Mouse (Mus musculus) MEL (cell line): ENCODE measurements around the gene Kcnip1. TPM values are rescaled to one million over a fixed set of nuclear protein-coding genes. Genes with fewer than 3 reads are reported as not detected.
A peak's percentile ranks its signal among the peaks of the same experiment; 100 is the strongest.

Source experiments
- DNase-seq: peaks from one replicate; pipeline ENCODE4 v3.0.0; 2011; ENCODE audit warnings: low read depth, low spot score
- H3K27ac ChIP-seq: 2 replicates; pipeline ENCODE4 v1.5.1; 2012; ENCODE audit warnings: low read depth, mild to moderate bottlenecking, control low read depth, low read length, moderate library complexity; ENCODE audit not compliant: control insufficient read depth
- H3K27me3 ChIP-seq, 2 experiments: fragments of 150-350 bp in 1 of 2; sonication (generic) in 1 of 2; 2 replicates each; pipeline ENCODE4 v1.6.1; 2012; ENCODE audit warnings: low read length in 2 of 2, mild to moderate bottlenecking in 2 of 2, improper control_type of control experiment in 1 of 2, moderate library complexity in 1 of 2; ENCODE audit not compliant: insufficient read depth in 2 of 2, control insufficient read depth in 1 of 2
- H3K36me3 ChIP-seq, 2 experiments: 2 replicates each; pipeline ENCODE4 v1.6.1; 2012 to 2014; ENCODE audit warnings: low read length in 2 of 2, improper control_type of control experiment in 1 of 2, inconsistent platforms in 1 of 2, mild to moderate bottlenecking in 1 of 2; ENCODE audit not compliant: insufficient read depth in 2 of 2, control insufficient read depth in 1 of 2
- H3K4me1 ChIP-seq, 2 experiments: fragments of 150-350 bp in 1 of 2; sonication (generic) in 1 of 2; 2 replicates each; pipeline ENCODE4 v1.6.1; 2012; ENCODE audit warnings: low read length in 2 of 2, improper control_type of control experiment in 1 of 2, mild to moderate bottlenecking in 1 of 2; ENCODE audit not compliant: insufficient read depth in 2 of 2, control insufficient read depth in 1 of 2
- H3K4me3 ChIP-seq, 2 experiments: fragments of 150-350 bp in 1 of 2; sonication (generic) in 1 of 2; 2 replicates each; pipeline ENCODE4 v1.5.1; 2012; ENCODE audit warnings: low read depth in 2 of 2, low read length in 2 of 2, mild to moderate bottlenecking in 2 of 2, moderate library complexity in 2 of 2, control low read depth in 1 of 2, improper control_type of control experiment in 1 of 2; ENCODE audit not compliant: control insufficient read depth in 1 of 2, insufficient read depth in 1 of 2
- H3K79me2 ChIP-seq: 2 replicates; pipeline ENCODE4 v1.6.1; 2012; ENCODE audit warnings: mild to moderate bottlenecking, low read length, moderate library complexity; ENCODE audit not compliant: control insufficient read depth, poor library complexity, insufficient read depth
- H3K9ac ChIP-seq: 2 replicates; pipeline ENCODE4 v1.6.1; 2012; ENCODE audit warnings: low read depth, mild to moderate bottlenecking, control low read depth, low read length, moderate library complexity; ENCODE audit not compliant: control insufficient read depth, poor library complexity, severe bottlenecking
- H3K9me3 ChIP-seq: fragments of 150-350 bp; sonication (generic); replicated peaks from 2 replicates; pipeline ENCODE4 v1.6.1; 2012; ENCODE audit warnings: mild to moderate bottlenecking, low read length, improper control_type of control experiment, moderate library complexity; ENCODE audit not compliant: insufficient read depth
- BHLHE40 ChIP-seq: IDR thresholded peaks from 2 replicates; pipeline ENCODE4 v1.6.1; 2012; ENCODE audit warnings: low read depth, mild to moderate bottlenecking, inconsistent platforms, low read length, improper control_type of control experiment, borderline replicate concordance
- CHD1 ChIP-seq: IDR thresholded peaks from 2 replicates; pipeline ENCODE4 v1.6.1; 2012; ENCODE audit warnings: low read depth, mild to moderate bottlenecking, inconsistent platforms, low read length, improper control_type of control experiment
- CHD2 ChIP-seq: IDR thresholded peaks from 2 replicates; pipeline ENCODE4 v1.6.1; 2011; ENCODE audit warnings: low read length, improper control_type of control experiment
- CTCF ChIP-seq, 3 experiments: IDR thresholded peaks in 2 of 3; conservative IDR thresholded peaks in 1 of 3; 2 replicates each; pipeline ENCODE4 v1.5.1; 2011 to 2012; ENCODE audit warnings: low read length in 3 of 3, low read depth in 2 of 3, mild to moderate bottlenecking in 2 of 3, improper control_type of control experiment in 1 of 3, inconsistent platforms in 1 of 3, mixed read lengths in 1 of 3, moderate library complexity in 1 of 3; ENCODE audit not compliant: control insufficient read depth in 1 of 3, insufficient read depth in 1 of 3, poor library complexity in 1 of 3, severe bottlenecking in 1 of 3
- E2F4 ChIP-seq: IDR thresholded peaks from 2 replicates; pipeline ENCODE4 v1.6.1; 2011; ENCODE audit warnings: low read depth, low read length, improper control_type of control experiment, borderline replicate concordance
- ELF1 ChIP-seq: IDR thresholded peaks from 2 replicates; pipeline ENCODE4 v1.6.1; 2014; ENCODE audit warnings: low read depth, mild to moderate bottlenecking, inconsistent platforms, low read length, improper control_type of control experiment, moderate library complexity
- EP300 ChIP-seq, 2 experiments: IDR thresholded peaks; 2 replicates each; pipeline ENCODE4 v1.6.1; 2011; ENCODE audit warnings: improper control_type of control experiment in 2 of 2, low read length in 2 of 2, low read depth in 1 of 2, mild to moderate bottlenecking in 1 of 2
- ETS1 ChIP-seq: IDR thresholded peaks from 2 replicates; pipeline ENCODE4 v1.6.1; 2012; ENCODE audit warnings: low read depth, mild to moderate bottlenecking, inconsistent platforms, low read length, improper control_type of control experiment, moderate library complexity
- GABPA ChIP-seq: IDR thresholded peaks from 2 replicates; pipeline ENCODE4 v1.6.1; 2012; ENCODE audit warnings: low read depth, mild to moderate bottlenecking, inconsistent platforms, low read length, improper control_type of control experiment, moderate library complexity
- HCFC1 ChIP-seq: IDR thresholded peaks from 2 replicates; pipeline ENCODE4 v1.6.1; 2012; ENCODE audit warnings: low read depth, mild to moderate bottlenecking, inconsistent platforms, low read length, improper control_type of control experiment, moderate library complexity
- JUND ChIP-seq: IDR thresholded peaks from 2 replicates; pipeline ENCODE4 v1.6.1; 2011; ENCODE audit warnings: low read depth, mild to moderate bottlenecking, improper control_type of control experiment, low read length
- MAFK ChIP-seq: IDR thresholded peaks from 2 replicates; pipeline ENCODE4 v1.6.1; 2011; ENCODE audit warnings: low read depth, mild to moderate bottlenecking, low read length, improper control_type of control experiment, borderline replicate concordance
- MAX ChIP-seq: IDR thresholded peaks from 2 replicates; pipeline ENCODE4 v1.6.1; 2011; ENCODE audit warnings: low read length, improper control_type of control experiment
- MAZ ChIP-seq: IDR thresholded peaks from 2 replicates; pipeline ENCODE4 v1.6.1; 2012; ENCODE audit warnings: low read depth, mild to moderate bottlenecking, inconsistent platforms, low read length, improper control_type of control experiment
- MEF2A ChIP-seq: IDR thresholded peaks from 2 replicates; pipeline ENCODE4 v1.6.1; 2014; ENCODE audit warnings: low read depth, mild to moderate bottlenecking, inconsistent platforms, low read length, improper control_type of control experiment; ENCODE audit not compliant: poor library complexity, insufficient replicate concordance, severe bottlenecking; ENCODE audit errors: extremely low read depth
- MXI1 ChIP-seq: IDR thresholded peaks from 2 replicates; pipeline ENCODE4 v1.6.1; 2011; ENCODE audit warnings: mild to moderate bottlenecking, low read depth, low read length, improper control_type of control experiment
- MYC ChIP-seq: IDR thresholded peaks from 2 replicates; pipeline ENCODE4 v1.6.1; 2011; ENCODE audit warnings: low read depth, mild to moderate bottlenecking, low read length, improper control_type of control experiment, moderate library complexity
- POLR2A ChIP-seq, 2 experiments: IDR thresholded peaks; 2 replicates each; pipeline ENCODE4 v1.6.1; 2011 to 2012; ENCODE audit warnings: low read length in 2 of 2, mild to moderate bottlenecking in 2 of 2, control low read depth in 1 of 2, improper control_type of control experiment in 1 of 2, low read depth in 1 of 2, moderate library complexity in 1 of 2; ENCODE audit not compliant: control insufficient read depth in 1 of 2, insufficient read depth in 1 of 2, poor library complexity in 1 of 2
- POLR2AphosphoS2 ChIP-seq: IDR thresholded peaks from 2 replicates; pipeline ENCODE4 v1.6.1; 2011; ENCODE audit warnings: low read length, improper control_type of control experiment
- RAD21 ChIP-seq: IDR thresholded peaks from 2 replicates; pipeline ENCODE4 v1.6.1; 2011; ENCODE audit warnings: mild to moderate bottlenecking, low read depth, low read length, improper control_type of control experiment
- RCOR1 ChIP-seq: IDR thresholded peaks from 2 replicates; pipeline ENCODE4 v1.6.1; 2012; ENCODE audit warnings: low read depth, mild to moderate bottlenecking, inconsistent platforms, low read length, improper control_type of control experiment
- SIN3A ChIP-seq: IDR thresholded peaks from 2 replicates; pipeline ENCODE4 v1.6.1; 2012; ENCODE audit warnings: low read length, improper control_type of control experiment, inconsistent platforms
- TCF12 ChIP-seq: IDR thresholded peaks from 2 replicates; pipeline ENCODE4 v1.6.1; 2014; ENCODE audit warnings: low read depth, mild to moderate bottlenecking, inconsistent platforms, low read length, improper control_type of control experiment, moderate library complexity
- USF1 ChIP-seq: IDR thresholded peaks from 2 replicates; pipeline ENCODE4 v1.6.1; 2014; ENCODE audit warnings: low read depth, mild to moderate bottlenecking, inconsistent platforms, low read length, improper control_type of control experiment, moderate library complexity
- USF2 ChIP-seq, 2 experiments: IDR thresholded peaks; 2 replicates each; pipeline ENCODE4 v1.6.1; 2011 to 2012; ENCODE audit warnings: improper control_type of control experiment in 2 of 2, low read length in 2 of 2, borderline replicate concordance in 1 of 2, inconsistent platforms in 1 of 2, low read depth in 1 of 2, mild to moderate bottlenecking in 1 of 2; ENCODE audit not compliant: insufficient read depth in 1 of 2
- ZKSCAN1 ChIP-seq: IDR thresholded peaks from 2 replicates; pipeline ENCODE4 v1.6.1; 2012; ENCODE audit warnings: low read depth, mild to moderate bottlenecking, inconsistent platforms, low read length, improper control_type of control experiment, moderate library complexity
- ZMIZ1 ChIP-seq: IDR thresholded peaks from 2 replicates; pipeline ENCODE4 v1.6.1; 2012; ENCODE audit warnings: low read depth, mild to moderate bottlenecking, inconsistent platforms, low read length, improper control_type of control experiment, moderate library complexity
- ZNF384 ChIP-seq: IDR thresholded peaks from 2 replicates; pipeline ENCODE4 v1.6.1; 2012; ENCODE audit warnings: low read depth, mild to moderate bottlenecking, inconsistent platforms, low read length, improper control_type of control experiment
- polyA plus RNA-seq, 2 experiments: library from polyadenylated mRNA; stranded (reverse) in 1 of 2; unstranded in 1 of 2; fragments of >175 nt in 1 of 2; fragments of >200 nt in 1 of 2; gene quantifications; 2 replicates each; pipeline versions ENCODE4 v1.2.1 to v1.2.4; 2012; ENCODE audit warnings: low replicate concordance in 2 of 2, low read depth in 1 of 2; ENCODE audit not compliant: insufficient read length in 2 of 2, insufficient read depth in 1 of 2, missing spikeins in 1 of 2
- total RNA-seq: library from RNA; depleted of rRNA; stranded (reverse); fragments of 300-350 nt; gene quantifications from 2 replicates; pipeline ENCODE4 v1.2.3, GENCODE M21; 2012

Gene Kcnip1
- total and polyA plus RNA-seq, 3 experiments = 0.04 to 0.06 TPM; not detected in 1

GRCm38 (mm10) chr11:34034008-34034505 lies 41.1 kb upstream of the Kcnip1 start:
- Histone ChIP-seq H3K9ac (no peak overlapping the region), H3K27ac (0 out of 2 replicates have a peak overlapping the region, but pooled peaks have one; percentile 4), H3K36me3 (peaks cover 0 to 26% of the 10 kb centered on the region in 2 experiments; a peak in 2 of 4 replicates), H3K9me3 (no peaks in the 10 kb centered on the region), H3K79me2 (no peaks in the 10 kb centered on the region), H3K4me3 (no peak overlapping the region), H3K27me3 (no peaks in the 10 kb centered on the region), H3K4me1 (peaks cover 16 to 40% of the 10 kb centered on the region in 2 experiments)
- DNase-seq = peak; percentile 46
- TF ChIP-seq MEF2A = no peak
- TF ChIP-seq SIN3A = no peak
- no peak for TF ChIP-seq USF2 (IDR thresholded peaks at IDR 0.05; ENCODE audit: borderline replicate concordance in 1 of 2, insufficient read depth in 1 of 2, low read depth in 1 of 2, low read length in 2 of 2)
- no peak for TF ChIP-seq EP300 (IDR thresholded peaks at IDR 0.05; ENCODE audit: low read depth in 1 of 2, low read length in 2 of 2)
- TF ChIP-seq TCF12 = no peak
- no peak for TF ChIP-seq MAX
- no peak for TF ChIP-seq ZKSCAN1
- TF ChIP-seq ZMIZ1 = no peak
- TF ChIP-seq USF1 = no peak
- no peak for TF ChIP-seq MXI1
- TF ChIP-seq POLR2AphosphoS2 = no peak
- no peak for TF ChIP-seq RCOR1

GRCm38 (mm10) chr11:34031015-34031805 lies 38.3 kb upstream of the Kcnip1 start:
- Histone ChIP-seq H3K9me3 (no peaks in the 10 kb centered on the region), H3K9ac (peak overlapping the region; percentile 73), H3K27ac (peak overlapping the region; percentile 96), H3K79me2 (no peaks in the 10 kb centered on the region), H3K4me1 (peaks cover 18 to 44% of the 10 kb centered on the region in 2 experiments), H3K36me3 (peaks cover 0 to 29% of the 10 kb centered on the region in 2 experiments; a peak in 2 of 4 replicates), H3K27me3 (no peaks in the 10 kb centered on the region), H3K4me3 (peak overlapping the region; percentile 47 to 51)
- peak; percentile 98 for DNase-seq
- TF ChIP-seq CTCF (IDR thresholded peaks at IDR 0.05 in 2 of 3, conservative IDR thresholded peaks at IDR 0.05 in 1 of 3; ENCODE audit: control insufficient read depth in 1 of 3, insufficient read depth in 1 of 3, low read depth in 2 of 3, low read length in 3 of 3, poor library complexity in 1 of 3, severe bottlenecking in 1 of 3) (no peak), CHD2 (no peak), USF1 (no peak), RAD21 (no peak), GABPA (no peak), HCFC1 (peak; percentile 78), MAZ (peak; percentile 85; the same call in 1 of the 2 replicates), POLR2A (IDR thresholded peaks at IDR 0.05; ENCODE audit: control insufficient read depth in 1 of 2, insufficient read depth in 1 of 2, low read depth in 1 of 2, low read length in 2 of 2, poor library complexity in 1 of 2) (peak; percentile 82 to 87), RCOR1 (peak; percentile 76), TCF12 (peak; percentile 78), ETS1 (peak; percentile 93), MYC (peak; percentile 11; the same call in 1 of the 2 replicates), CHD1 (0 out of 2 replicates have a peak, but pooled peaks have one; percentile 59), ELF1 (peak; percentile 76), ZNF384 (no peak), JUND (0 out of 2 replicates have a peak, but pooled peaks have one; percentile 9), ZKSCAN1 (no peak), USF2 (IDR thresholded peaks at IDR 0.05; ENCODE audit: borderline replicate concordance in 1 of 2, insufficient read depth in 1 of 2, low read depth in 1 of 2, low read length in 2 of 2) (no peak), MAFK (no peak), E2F4 (no peak), BHLHE40 (no peak)
